Mouse (Mus musculus) MEL-GATA-1-ER (cell line): ENCODE results near the gene Opalin.

Source experiments
- DNase-seq: peaks from one replicate; pipeline ENCODE4 v3.0.0-alpha.2; 2012; ENCODE audit warnings: low read depth; ENCODE audit errors: extremely low read depth

Opalin gene

GRCm38 (mm10) chr19:41076906-41077305, at the start of gene Opalin:
Opalin (minus strand) TSS chr19:41077113.
- DNase-seq: no peak

- no peak for DNase-seq
Measured at GRCm38 (mm10) chr19:41123009-41123408, 46.1 kb upstream of the Opalin start.

GRCm38 (mm10) chr19:41119924-41120323, 43.0 kb upstream of the Opalin start:
- DNase-seq: no peak

- no peak for DNase-seq
Measured at GRCm38 (mm10) chr19:41118346-41118745, 41.4 kb upstream of the Opalin start.

- DNase-seq: no peak
Measured at GRCm38 (mm10) chr19:41117334-41117733, 40.4 kb upstream of the Opalin start.

- DNase-seq: no peak
Measured at GRCm38 (mm10) chr19:41114611-41115010, 37.7 kb upstream of the Opalin start.

GRCm38 (mm10) chr19:41113911-41114531, 37.1 kb upstream of the Opalin start:
- DNase-seq: no peak

GRCm38 (mm10) chr19:41112609-41113008, 35.7 kb upstream of the Opalin start:
- no peak for DNase-seq

GRCm38 (mm10) chr19:41109991-41110390, 33.1 kb upstream of the Opalin start:
- DNase-seq: no peak

- no peak for DNase-seq
Measured at GRCm38 (mm10) chr19:41109496-41109895, 32.6 kb upstream of the Opalin start.

GRCm38 (mm10) chr19:41108666-41109065, 31.8 kb upstream of the Opalin start:
- DNase-seq: no peak

- no peak for DNase-seq
Measured at GRCm38 (mm10) chr19:41107530-41107929, 30.6 kb upstream of the Opalin start.

- no peak for DNase-seq
Measured at GRCm38 (mm10) chr19:41104922-41105321, 28.0 kb upstream of the Opalin start.

GRCm38 (mm10) chr19:41101390-41101789, 24.5 kb upstream of the Opalin start:
- no peak for DNase-seq

- DNase-seq: no peak
Measured at GRCm38 (mm10) chr19:41100863-41101262, 23.9 kb upstream of the Opalin start.

GRCm38 (mm10) chr19:41097038-41097437, 20.1 kb upstream of the Opalin start:
- no peak for DNase-seq

- DNase-seq: no peak
Measured at GRCm38 (mm10) chr19:41091901-41092300, 15.0 kb upstream of the Opalin start.

- DNase-seq: peak; percentile 24
Measured at GRCm38 (mm10) chr19:41089833-41090232, 12.9 kb upstream of the Opalin start.

GRCm38 (mm10) chr19:41088491-41088890, 11.6 kb upstream of the Opalin start:
- no peak for DNase-seq

GRCm38 (mm10) chr19:41087901-41088300, 11.0 kb upstream of the Opalin start:
- no peak for DNase-seq

GRCm38 (mm10) chr19:41086700-41087099, 9.8 kb upstream of the Opalin start:
- DNase-seq: peak; percentile 41

GRCm38 (mm10) chr19:41086289-41086688, 9.4 kb upstream of the Opalin start:
- no peak for DNase-seq

- DNase-seq: no peak
Measured at GRCm38 (mm10) chr19:41083646-41084045, 6.7 kb upstream of the Opalin start.

GRCm38 (mm10) chr19:41081589-41081988, 4.7 kb upstream of the Opalin start:
- DNase-seq: no peak
